Mouse (Mus musculus) lung, embryonic 15.5 days (tissue): ENCODE results near the gene Urah. TPM values are rescaled to one million over a fixed set of nuclear protein-coding genes. Genes with fewer than 3 reads are reported as not detected.

Experiments used
- ATAC-seq: fragments of 200-750 bp; cut with Nextera tagmentation; 2 replicates; pipeline ENCODE4 v1.8.0; 2017; ENCODE audit warnings: moderate number of reproducible peaks, borderline replicate concordance; ENCODE audit not compliant: low FRiP score, low TSS enrichment; ENCODE audit errors: extremely low read depth
- H3K27ac ChIP-seq: fragments of 300-500 bp; sonication (generic); 2 replicates; pipeline ENCODE4 v1.5.1; 2015; ENCODE audit warnings: moderate library complexity, mild to moderate bottlenecking, inconsistent platforms
- H3K27me3 ChIP-seq: fragments of 300-500 bp; sonication (generic); 2 replicates; pipeline ENCODE4 v1.6.1; 2015; ENCODE audit warnings: inconsistent platforms
- H3K36me3 ChIP-seq: fragments of 300-500 bp; sonication (generic); 2 replicates; pipeline ENCODE4 v1.6.1; 2015; ENCODE audit warnings: inconsistent platforms
- H3K4me1 ChIP-seq: fragments of 300-500 bp; sonication (generic); 2 replicates; pipeline ENCODE4 v1.6.1; 2015; ENCODE audit warnings: inconsistent platforms
- H3K4me2 ChIP-seq: fragments of 300-500 bp; sonication (generic); 2 replicates; pipeline ENCODE4 v1.6.1; 2015; ENCODE audit warnings: inconsistent platforms, mild to moderate bottlenecking, moderate library complexity
- H3K4me3 ChIP-seq: fragments of 300-500 bp; sonication (generic); 2 replicates; pipeline ENCODE4 v1.5.1; 2015; ENCODE audit warnings: mild to moderate bottlenecking, inconsistent platforms
- H3K9ac ChIP-seq: fragments of 300-500 bp; sonication (generic); 2 replicates; pipeline ENCODE4 v1.6.1; 2015; ENCODE audit warnings: inconsistent platforms
- H3K9me3 ChIP-seq: fragments of 300-500 bp; sonication (generic); 2 replicates; pipeline ENCODE4 v1.6.1; 2016; ENCODE audit warnings: inconsistent platforms
- WGBS: fragments of 180-500 bp; shearing (Covaris S2); methylation state at CpG from one replicate; pipeline ENCODE4 v1.1.7; 2015; 5-methylcytosine and 5-hydroxymethylcytosine counted together
- polyA plus RNA-seq: library from polyadenylated mRNA; unstranded; fragments of >200 nt; fragmentation: Nextera tagmentation; extraction: Ambion mirVana; gene quantifications from 2 replicates; pipeline ENCODE4 v1.2.1, GENCODE M21; 2015

The Urah gene
- polyA plus RNA-seq, 1 experiment from 2014 or later, result 5.1 TPM

- ATAC-seq, result no peak
These were observed 13.5 kb upstream of the Urah start for GRCm38 (mm10) chr7:140821305-140821652.

GRCm38 (mm10) chr7:140821653-140822329, 13.0 kb upstream of the Urah start, which contains the start of gene Zfp941:
Gene Zfp941, minus strand, starts transcription at chr7:140822178.
- Histone ChIP-seq H3K9me3 (no peaks in the 10 kb centered on the region), H3K4me3 (peak within 1 kb of the TSS; percentile 40), H3K36me3 (no peaks in the 10 kb centered on the region), H3K27ac (no peak within 1 kb of the TSS), H3K4me1 (peaks cover 6% of the 10 kb centered on the region), H3K9ac (peak within 1 kb of the TSS; percentile 36; the same call in 1 of the 2 replicates), H3K4me2 (peak within 1 kb of the TSS; percentile 67), H3K27me3 (no peaks in the 10 kb centered on the region)
- ATAC-seq, result peak; percentile 52
- WGBS, result 1% methylated on average over 21 of the region's 21 CpGs

More at GRCm38 (mm10) chr7:140821305-140821652, 13.5 kb upstream of the Urah start:
- no peaks in the 10 kb centered on the region for H3K27me3 ChIP-seq
- WGBS, result 52% methylated on average over 5 of the region's 5 CpGs
- H3K9me3 ChIP-seq, result no peaks in the 10 kb centered on the region
- H3K36me3 ChIP-seq, result no peaks in the 10 kb centered on the region
- H3K4me1 ChIP-seq, result peaks cover 6% of the 10 kb centered on the region
- H3K4me3 ChIP-seq, result peak overlapping the region; percentile 40
- H3K9ac ChIP-seq, result no peak overlapping the region
- no peak overlapping the region for H3K27ac ChIP-seq
- peak overlapping the region; percentile 67 for H3K4me2 ChIP-seq

DNA sequence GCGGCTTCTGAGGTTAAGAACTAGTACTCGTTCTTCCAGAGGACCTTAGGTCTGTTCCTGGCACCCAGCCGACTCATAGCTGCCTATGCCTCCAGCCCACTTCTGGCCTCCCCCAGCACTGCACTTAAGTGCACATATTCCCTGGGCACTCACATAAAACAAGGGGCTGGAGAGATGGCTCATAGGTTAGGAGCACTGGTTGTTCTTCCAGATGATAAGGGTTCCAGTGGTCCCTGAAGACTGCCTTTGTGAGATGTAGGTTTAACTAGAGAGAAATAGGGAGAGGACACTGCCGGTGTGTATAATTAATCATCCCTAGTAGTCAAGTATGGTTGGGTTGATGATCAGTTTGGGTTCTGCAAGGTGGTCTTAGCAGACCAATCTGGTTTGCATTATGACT, 12.1 kb upstream of the Urah start:
- peaks cover 6% of the 10 kb centered on the region for H3K4me1 ChIP-seq
- no peaks in the 10 kb centered on the region for H3K9me3 ChIP-seq
- H3K4me2 ChIP-seq, result no peak overlapping the region
- no peak for ATAC-seq
- no peaks in the 10 kb centered on the region for H3K27me3 ChIP-seq
- no peaks in the 10 kb centered on the region for H3K36me3 ChIP-seq
- H3K4me3 ChIP-seq, result no peak overlapping the region
- H3K9ac ChIP-seq, result no peak overlapping the region
- 84% methylated on average over 4 of the region's 4 CpGs for WGBS
- no peak overlapping the region for H3K27ac ChIP-seq

DNA sequence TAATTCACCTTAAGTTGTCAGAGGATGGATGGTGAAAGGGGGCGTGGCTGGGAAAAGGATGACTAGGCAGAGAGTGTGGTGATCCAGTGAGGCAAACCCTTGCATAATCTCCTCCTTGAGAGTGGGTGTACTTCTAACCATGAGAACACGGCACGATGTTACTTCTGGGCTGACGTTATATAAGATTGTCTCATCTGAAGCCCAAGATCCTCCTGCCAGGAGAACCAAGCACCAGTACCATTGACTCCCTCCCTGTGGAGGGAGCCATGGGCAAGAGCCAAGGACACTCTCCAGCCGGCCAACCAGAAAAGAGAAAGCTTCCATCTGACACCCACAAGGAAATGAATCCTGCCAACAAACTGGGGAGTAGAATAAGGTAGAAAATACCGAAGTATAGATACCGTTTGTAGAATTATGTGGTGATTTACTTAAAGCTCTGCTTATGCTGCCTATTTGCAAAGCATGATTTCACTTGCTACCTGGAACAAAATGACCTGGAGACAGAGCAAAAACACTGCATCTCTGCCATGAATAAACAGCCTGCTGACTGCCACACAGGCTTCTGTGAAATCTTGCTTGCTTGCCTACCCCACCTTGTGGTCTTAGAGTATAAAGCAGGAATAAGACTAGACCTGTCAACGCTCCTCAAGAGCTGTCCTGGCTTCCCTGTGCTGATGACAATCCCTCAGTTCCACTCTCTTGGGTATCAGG, 6.5 kb upstream of the Urah start:
- no peaks in the 10 kb centered on the region for H3K36me3 ChIP-seq
- no peak overlapping the region for H3K4me2 ChIP-seq
- no peak overlapping the region for H3K4me3 ChIP-seq
- no peak overlapping the region for H3K27ac ChIP-seq
- no peak overlapping the region for H3K9ac ChIP-seq
- 17% methylated on average over 8 of the region's 8 CpGs for WGBS
- H3K4me1 ChIP-seq, result no peaks in the 10 kb centered on the region
- H3K27me3 ChIP-seq, result no peaks in the 10 kb centered on the region
- ATAC-seq, result no peak
- H3K9me3 ChIP-seq, result no peaks in the 10 kb centered on the region

GRCm38 (mm10) chr7:140831447-140831846, 3.4 kb upstream of the Urah start:
- Histone ChIP-seq H3K4me2 (no peak overlapping the region), H3K9ac (no peak overlapping the region), H3K27ac (no peak overlapping the region), H3K36me3 (no peaks in the 10 kb centered on the region), H3K9me3 (no peaks in the 10 kb centered on the region), H3K4me1 (0 out of 2 replicates have a peak, but pooled peaks cover 5% of the 10 kb centered on the region), H3K27me3 (no peaks in the 10 kb centered on the region), H3K4me3 (no peak overlapping the region)
- ATAC-seq, result no peak
- 58% methylated on average over 6 of the region's 6 CpGs for WGBS

DNA sequence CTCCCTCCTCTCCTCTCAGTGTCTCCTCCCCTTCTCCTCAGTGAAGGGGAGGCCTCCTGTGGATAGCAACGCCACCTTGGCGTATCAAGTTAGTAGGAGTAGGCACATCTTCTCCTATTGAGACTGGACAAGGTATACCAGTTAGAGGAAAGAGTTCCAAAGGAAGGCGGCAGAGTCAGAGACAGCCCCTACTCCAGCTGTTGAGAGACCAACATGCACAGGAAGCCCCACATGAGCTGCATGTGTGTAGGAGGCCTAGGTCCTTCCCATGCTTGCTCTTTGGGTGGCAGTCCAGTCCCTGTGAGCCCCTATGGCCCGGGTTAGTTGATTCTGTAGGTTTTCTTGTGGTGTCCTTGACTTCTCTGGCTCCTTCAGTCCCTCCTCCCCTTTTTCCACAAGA, 1.5 kb upstream of the Urah start:
- no peaks in the 10 kb centered on the region for H3K36me3 ChIP-seq
- no peak for ATAC-seq
- H3K27me3 ChIP-seq, result no peaks in the 10 kb centered on the region
- H3K4me2 ChIP-seq, result no peak overlapping the region
- no peak overlapping the region for H3K27ac ChIP-seq
- no peaks in the 10 kb centered on the region for H3K9me3 ChIP-seq
- H3K4me3 ChIP-seq, result no peak overlapping the region
- H3K9ac ChIP-seq, result no peak overlapping the region
- WGBS, result 67% methylated on average over 4 of the region's 4 CpGs
- H3K4me1 ChIP-seq, result 0 out of 2 replicates have a peak, but pooled peaks cover 5% of the 10 kb centered on the region

- Histone ChIP-seq H3K9me3 (no peaks in the 10 kb centered on the region), H3K27me3 (peaks cover 7% of the 10 kb centered on the region; the same call in 1 of the 2 replicates), H3K4me1 (0 out of 2 replicates have a peak, but pooled peaks cover 5% of the 10 kb centered on the region), H3K4me3 (no peak overlapping the region), H3K9ac (no peak overlapping the region), H3K4me2 (peak overlapping the region; percentile 41), H3K27ac (no peak overlapping the region), H3K36me3 (no peaks in the 10 kb centered on the region)
- no peak for ATAC-seq
- 68% methylated on average over 2 of the region's 2 CpGs for WGBS
These were observed 905 bp downstream of the Urah start for GRCm38 (mm10) chr7:140835758-140836087.

GRCm38 (mm10) chr7:140836243-140837115, 1.7 kb downstream of the Urah start:
- Histone ChIP-seq H3K27me3 (peaks cover 14% of the 10 kb centered on the region; the same call in 1 of the 2 replicates), H3K36me3 (no peaks in the 10 kb centered on the region), H3K9me3 (no peaks in the 10 kb centered on the region), H3K4me2 (no peak overlapping the region), H3K9ac (no peak overlapping the region), H3K4me1 (peaks cover 8% of the 10 kb centered on the region; the same call in 1 of the 2 replicates), H3K4me3 (no peak overlapping the region), H3K27ac (no peak overlapping the region)
- ATAC-seq, result no peak
- WGBS, result 72% methylated on average over 9 of the region's 9 CpGs

- H3K36me3 ChIP-seq, result no peaks in the 10 kb centered on the region
- H3K27ac ChIP-seq, result no peak overlapping the region
- WGBS, result 57% methylated on average over 5 of the region's 5 CpGs
- H3K9ac ChIP-seq, result no peak overlapping the region
- ATAC-seq, result no peak
- H3K4me1 ChIP-seq, result peaks cover 12% of the 10 kb centered on the region; the same call in 1 of the 2 replicates
- no peak overlapping the region for H3K4me3 ChIP-seq
- H3K9me3 ChIP-seq, result no peaks in the 10 kb centered on the region
- H3K4me2 ChIP-seq, result no peak overlapping the region
- peaks cover 28% of the 10 kb centered on the region for H3K27me3 ChIP-seq
These were observed 4.7 kb downstream of the Urah start for GRCm38 (mm10) chr7:140839556-140839955.

DNA sequence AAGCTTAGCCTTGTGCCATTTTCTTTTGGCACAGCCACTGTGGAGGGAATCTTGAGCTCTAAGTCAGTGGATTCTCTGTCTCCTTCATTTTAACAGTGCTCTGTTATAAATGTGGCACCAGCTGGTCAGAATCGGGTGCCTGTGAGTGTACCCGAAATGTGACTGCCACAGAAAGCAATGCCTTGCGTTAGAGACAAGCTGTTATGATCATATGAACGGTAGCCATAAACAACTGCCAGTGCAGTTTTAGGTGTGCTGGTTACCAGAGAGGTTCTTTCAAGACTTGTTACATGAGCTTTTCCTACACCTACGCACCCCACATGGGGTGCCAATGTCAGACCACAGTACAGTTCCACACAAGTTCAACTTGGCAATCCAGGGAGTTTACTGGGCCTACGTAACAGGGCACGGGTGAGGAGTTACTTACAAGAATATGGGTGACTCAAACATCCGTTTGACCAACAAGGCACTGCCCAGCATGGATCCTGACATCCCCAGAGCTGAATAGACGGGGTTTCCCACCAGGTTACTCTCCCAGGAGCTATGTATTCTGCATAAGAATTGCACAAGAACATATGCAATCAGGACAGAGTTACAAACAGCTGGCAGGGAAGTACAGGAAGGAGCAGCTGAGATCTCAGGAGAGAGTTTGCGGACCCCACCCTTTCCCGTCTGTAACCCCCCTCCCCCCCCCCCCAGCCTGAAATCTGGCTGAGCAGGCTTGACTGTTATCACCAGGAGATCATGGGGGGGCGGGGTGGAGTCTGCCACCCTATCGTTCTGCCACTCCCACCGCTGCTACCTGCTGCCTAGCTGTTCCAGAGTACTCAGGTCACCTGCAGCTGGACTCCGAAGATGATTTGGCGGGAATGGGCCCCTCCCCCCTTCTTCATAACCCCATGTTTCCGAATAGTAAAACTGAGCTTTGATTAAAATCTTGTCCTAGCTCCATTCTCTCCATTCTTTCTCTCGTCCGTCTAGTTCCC, 6.2 kb downstream of the Urah start:
- peak overlapping the region; percentile 16; the same call in 1 of the 2 replicates for H3K4me2 ChIP-seq
- no peaks in the 10 kb centered on the region for H3K9me3 ChIP-seq
- peaks cover 15% of the 10 kb centered on the region for H3K4me1 ChIP-seq
- H3K27ac ChIP-seq, result no peak overlapping the region
- WGBS, result 34% methylated on average over 17 of the region's 19 CpGs
- H3K27me3 ChIP-seq, result peaks cover 28% of the 10 kb centered on the region
- H3K4me3 ChIP-seq, result no peak overlapping the region
- ATAC-seq, result no peak
- no peak overlapping the region for H3K9ac ChIP-seq
- no peaks in the 10 kb centered on the region for H3K36me3 ChIP-seq

DNA sequence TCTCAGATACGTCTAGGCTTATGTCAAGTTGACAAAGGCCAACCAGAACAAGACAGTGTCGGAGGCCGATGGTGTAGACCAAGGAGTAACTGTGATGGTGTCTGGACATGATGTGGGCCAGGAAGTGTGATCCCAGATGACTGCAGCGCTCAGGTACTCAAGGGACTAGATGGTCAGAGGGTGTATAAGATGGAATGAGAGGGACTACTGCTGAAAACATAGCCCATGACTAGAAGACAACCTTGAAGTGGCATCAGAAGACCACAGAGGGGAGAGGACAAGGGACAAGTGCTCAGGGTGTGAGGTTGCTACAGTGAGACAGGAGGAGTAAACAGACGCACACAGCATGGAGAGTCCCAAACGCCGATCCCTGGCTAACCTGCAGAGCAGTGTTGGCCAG, 9.0 kb downstream of the Urah start:
- ATAC-seq, result no peak
- Histone ChIP-seq H3K4me2 (no peak overlapping the region), H3K9me3 (no peaks in the 10 kb centered on the region), H3K36me3 (no peaks in the 10 kb centered on the region), H3K4me3 (no peak overlapping the region), H3K9ac (no peak overlapping the region), H3K4me1 (peaks cover 23% of the 10 kb centered on the region), H3K27me3 (peaks cover 28% of the 10 kb centered on the region), H3K27ac (no peak overlapping the region)
- 68% methylated on average over 7 of the region's 7 CpGs for WGBS
